Mouse (Mus musculus) CH12.LX (cell line): ENCODE results near the gene Vmn1r220. TPM values are rescaled to one million over a fixed set of nuclear protein-coding genes. Genes with fewer than 3 reads are reported as not detected.

Experiments used
- DNase-seq: peaks from one replicate; pipeline ENCODE4 v3.0.0-alpha.2; 2013; ENCODE audit errors: extremely low read depth
- H3K27ac ChIP-seq: 2 replicates; pipeline ENCODE4 v1.5.1; 2012; ENCODE audit warnings: low read depth, mild to moderate bottlenecking, control low read depth, moderate library complexity; ENCODE audit not compliant: insufficient read depth
- H3K27me3 ChIP-seq: replicated peaks from 2 replicates; pipeline ENCODE3; 2012; ENCODE audit warnings: inconsistent platforms
- H3K36me3 ChIP-seq, 2 experiments: replicated peaks in 1 of 2; 2 replicates each; pipeline versions ENCODE3 to v1.6.1; 2012; ENCODE audit warnings: inconsistent platforms in 1 of 2, low read length in 1 of 2, mild to moderate bottlenecking in 1 of 2, mixed read lengths in 1 of 2, moderate library complexity in 1 of 2; ENCODE audit not compliant: control insufficient read depth in 1 of 2, insufficient read depth in 1 of 2
- H3K4me1 ChIP-seq, 2 experiments: 2 replicates each; pipeline ENCODE4 v1.6.1; 2012; ENCODE audit warnings: inconsistent platforms in 1 of 2, moderate library complexity in 1 of 2; ENCODE audit not compliant: insufficient read depth in 2 of 2, control insufficient read depth in 1 of 2
- H3K4me2 ChIP-seq: 2 replicates; pipeline ENCODE4 v1.6.1; 2012; ENCODE audit warnings: low read depth, mild to moderate bottlenecking, control low read depth; ENCODE audit not compliant: poor library complexity, insufficient read depth, severe bottlenecking
- H3K4me3 ChIP-seq, 3 experiments: fragments of 150-350 bp in 1 of 3; sonication (generic) in 1 of 3; replicated peaks in 1 of 3; 2 replicates each; pipeline versions ENCODE3 to v1.5.1; 2011 to 2012; ENCODE audit warnings: low read depth in 2 of 3, low read length in 2 of 3, mild to moderate bottlenecking in 2 of 3, moderate library complexity in 2 of 3, control low read depth in 1 of 3, improper control_type of control experiment in 1 of 3, inconsistent platforms in 1 of 3, mixed read lengths in 1 of 3; ENCODE audit not compliant: poor library complexity in 1 of 3
- H3K79me2 ChIP-seq: replicated peaks from 2 replicates; pipeline ENCODE4 v1.6.1; 2012; ENCODE audit warnings: mild to moderate bottlenecking, moderate library complexity; ENCODE audit not compliant: control insufficient read depth, poor library complexity, insufficient read depth, severe bottlenecking; ENCODE audit errors: extremely low read depth
- H3K9ac ChIP-seq: 2 replicates; pipeline ENCODE4 v1.6.1; 2012; ENCODE audit warnings: low read depth, mild to moderate bottlenecking, control low read depth, moderate library complexity; ENCODE audit not compliant: insufficient read depth
- H3K9me3 ChIP-seq: replicated peaks from 2 replicates; pipeline ENCODE3; 2012; ENCODE audit warnings: low read length, inconsistent platforms, mixed read lengths
- CHD2 ChIP-seq: IDR thresholded peaks from 2 replicates; pipeline ENCODE4 v1.6.1; 2011; ENCODE audit warnings: low read length, improper control_type of control experiment
- ETS1 ChIP-seq: conservative IDR thresholded peaks from 2 replicates; pipeline ENCODE4 v1.6.1; 2012; ENCODE audit warnings: low read depth, mild to moderate bottlenecking, inconsistent platforms, low read length, improper control_type of control experiment, moderate library complexity
- HCFC1 ChIP-seq: IDR thresholded peaks from 2 replicates; pipeline ENCODE4 v1.6.1; 2012; ENCODE audit warnings: low read depth, mild to moderate bottlenecking, inconsistent platforms, low read length, improper control_type of control experiment
- JUN ChIP-seq: IDR thresholded peaks from 2 replicates; pipeline ENCODE4 v1.6.1; 2011; ENCODE audit warnings: low read depth, mild to moderate bottlenecking, low read length, improper control_type of control experiment, moderate library complexity; ENCODE audit not compliant: insufficient read depth
- MAFK ChIP-seq: IDR thresholded peaks from 2 replicates; pipeline ENCODE4 v1.6.1; 2011; ENCODE audit warnings: low read length, improper control_type of control experiment; ENCODE audit not compliant: insufficient replicate concordance
- MAZ ChIP-seq: IDR thresholded peaks from 2 replicates; pipeline ENCODE4 v1.6.1; 2012; ENCODE audit warnings: low read depth, mild to moderate bottlenecking, inconsistent platforms, low read length, improper control_type of control experiment, moderate library complexity
- MEF2A ChIP-seq: IDR thresholded peaks from 2 replicates; pipeline ENCODE4 v1.6.1; 2014; ENCODE audit warnings: low read depth, mild to moderate bottlenecking, inconsistent platforms, low read length, improper control_type of control experiment, borderline replicate concordance
- MXI1 ChIP-seq: IDR thresholded peaks from 2 replicates; pipeline ENCODE4 v1.6.1; 2011; ENCODE audit warnings: mild to moderate bottlenecking, low read depth, low read length, improper control_type of control experiment
- MYC ChIP-seq: IDR thresholded peaks from 2 replicates; pipeline ENCODE4 v1.6.1; 2011; ENCODE audit warnings: low read depth, mild to moderate bottlenecking, improper control_type of control experiment, low read length
- NRF1 ChIP-seq: IDR thresholded peaks from 2 replicates; pipeline ENCODE4 v1.6.1; 2014; ENCODE audit warnings: low read depth, mild to moderate bottlenecking, inconsistent platforms, low read length, improper control_type of control experiment, moderate library complexity
- PAX5 ChIP-seq: IDR thresholded peaks from 2 replicates; pipeline ENCODE4 v1.6.1; 2012; ENCODE audit warnings: low read length, inconsistent platforms, mixed read lengths
- POLR2A ChIP-seq: IDR thresholded peaks from 2 replicates; pipeline ENCODE4 v1.6.1; 2011; ENCODE audit warnings: low read depth, mild to moderate bottlenecking, improper control_type of control experiment, low read length
- SIN3A ChIP-seq: IDR thresholded peaks from 2 replicates; pipeline ENCODE4 v1.6.1; 2012; ENCODE audit warnings: low read length, improper control_type of control experiment, inconsistent platforms
- SMC3 ChIP-seq: IDR thresholded peaks from 2 replicates; pipeline ENCODE4 v1.6.1; 2011; ENCODE audit warnings: low read depth, low read length, improper control_type of control experiment
- TBP ChIP-seq: conservative IDR thresholded peaks from 2 replicates; pipeline ENCODE4 v1.6.1; 2011; ENCODE audit warnings: low read depth, low read length, improper control_type of control experiment
- TCF12 ChIP-seq: IDR thresholded peaks from 2 replicates; pipeline ENCODE4 v1.6.1; 2014; ENCODE audit warnings: low read depth, mild to moderate bottlenecking, inconsistent platforms, low read length, improper control_type of control experiment
- UBTF ChIP-seq: IDR thresholded peaks from 2 replicates; pipeline ENCODE4 v1.6.1; 2012; ENCODE audit warnings: low read depth, mild to moderate bottlenecking, inconsistent platforms, low read length, improper control_type of control experiment, moderate library complexity
- USF1 ChIP-seq: IDR thresholded peaks from 2 replicates; pipeline ENCODE4 v1.6.1; 2014; ENCODE audit warnings: low read depth, mild to moderate bottlenecking, inconsistent platforms, low read length, improper control_type of control experiment
- ZKSCAN1 ChIP-seq: IDR thresholded peaks from 2 replicates; pipeline ENCODE4 v1.6.1; 2012; ENCODE audit warnings: low read depth, inconsistent platforms, low read length, improper control_type of control experiment, borderline replicate concordance
- ZMIZ1 ChIP-seq: IDR thresholded peaks from 2 replicates; pipeline ENCODE4 v1.6.1; 2012; ENCODE audit warnings: low read depth, mild to moderate bottlenecking, inconsistent platforms, low read length, improper control_type of control experiment
- ZNF384 ChIP-seq: IDR thresholded peaks from 2 replicates; pipeline ENCODE4 v1.6.1; 2012; ENCODE audit warnings: low read depth, low read length, improper control_type of control experiment, inconsistent platforms
- dilution Hi-C: fragments of 300-500 bp; cut with MboI; formaldehyde crosslinking; loops from 2 replicates; pipeline ENCODE4 v1.14.3; 2020; ENCODE audit warnings: low sequenced_read_pairs; ENCODE audit not compliant: extremely low pct_unique_long_range_greater_than_20kb, extremely low pct_ligation_motif_present
- in situ Hi-C: fragments of 300-500 bp; cut with MboI; formaldehyde crosslinking; loops from 3 replicates; pipeline ENCODE4 v1.14.3; 2019; ENCODE audit warnings: low sequenced_read_pairs, low pct_ligation_motif_present, low pct_unique_long_range_greater_than_20kb, mixed read lengths
- polyA plus RNA-seq: library from polyadenylated mRNA; unstranded; fragments of >175 nt; gene quantifications from 2 replicates; pipeline ENCODE4 v1.2.1, GENCODE M21; 2012; ENCODE audit warnings: low read depth; ENCODE audit not compliant: insufficient read length
- total RNA-seq, 2 experiments: library from RNA; depleted of rRNA; stranded (reverse); fragments of 300-350 nt in 1 of 2; fragments of >200 nt in 1 of 2; gene quantifications; 2 replicates each; pipeline ENCODE4 v1.2.3; 2012 to 2014

Gene Vmn1r220
- total and polyA plus RNA-seq, 3 experiments: not detected

DNA sequence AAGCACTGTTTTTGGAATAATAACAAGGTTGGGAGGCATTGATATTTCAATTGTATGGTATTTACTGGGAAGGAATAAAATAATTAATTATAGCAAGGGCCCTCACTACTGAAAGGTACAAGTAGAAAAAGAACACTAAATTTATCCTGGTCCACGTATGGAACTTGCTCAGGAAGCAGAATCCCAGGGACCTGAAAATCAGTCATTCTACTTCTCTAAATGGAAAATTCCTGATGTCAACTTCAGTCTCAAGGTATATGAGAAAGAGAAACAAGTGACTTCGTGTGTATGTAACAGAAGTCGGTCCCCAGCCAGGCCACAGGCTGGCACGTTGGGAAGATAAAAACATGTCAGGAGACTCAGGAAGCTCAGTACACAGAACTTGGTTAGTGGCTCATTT is 28.8 kb downstream of the Vmn1r220 start, which contains the start of gene Vmn1r219:
Vmn1r219 (plus strand) TSS at position 301 of the 400 bp plus-strand sequence.
- Histone ChIP-seq H3K79me2 (no peaks in the 10 kb centered on the region), H3K9me3 (no peaks in the 10 kb centered on the region), H3K4me3 (no peak within 1 kb of the TSS), H3K27me3 (no peaks in the 10 kb centered on the region), H3K36me3 (no peaks in the 10 kb centered on the region), H3K9ac (no peak within 1 kb of the TSS), H3K27ac (no peak within 1 kb of the TSS), H3K4me1 (no peaks in the 10 kb centered on the region), H3K4me2 (no peak within 1 kb of the TSS)
- no peak for DNase-seq
- no peak for TF ChIP-seq MEF2A
- TF ChIP-seq PAX5: no peak
- TF ChIP-seq HCFC1: no peak
- no peak for TF ChIP-seq MYC
- TF ChIP-seq POLR2A: no peak
- no peak for TF ChIP-seq ZMIZ1
- no peak for TF ChIP-seq SIN3A
- TF ChIP-seq ETS1: no peak
- no peak for TF ChIP-seq TBP
- no peak for TF ChIP-seq MAFK
- TF ChIP-seq MAZ: no peak
- no peak for TF ChIP-seq JUN
- TF ChIP-seq ZKSCAN1: no peak
- TF ChIP-seq CHD2: no peak
- in situ Hi-C loops: no loop called here
- dilution Hi-C loops: no loop called here

GRCm38 (mm10) chr13:23157848-23158247 is 29.9 kb downstream of the Vmn1r220 start:
- no peak for DNase-seq
- in situ Hi-C loops: no loop called here
- H3K9ac ChIP-seq: no peak overlapping the region
- H3K27me3 ChIP-seq: no peaks in the 10 kb centered on the region
- TF ChIP-seq SMC3 (no peak), UBTF (no peak), ZNF384 (no peak), MEF2A (no peak), HCFC1 (no peak), TCF12 (no peak), PAX5 (no peak), ZMIZ1 (no peak), USF1 (no peak), NRF1 (no peak), MXI1 (no peak)
- TF ChIP-seq, all 38 proteins: peak for 0
- H3K79me2 ChIP-seq: no peaks in the 10 kb centered on the region
- no peaks in the 10 kb centered on the region for H3K9me3 ChIP-seq
- no peak overlapping the region for H3K4me3 ChIP-seq
- H3K4me1 ChIP-seq: no peaks in the 10 kb centered on the region
- H3K36me3 ChIP-seq: no peaks in the 10 kb centered on the region
- H3K27ac ChIP-seq: no peak overlapping the region
- dilution Hi-C loops: no loop called here
- no peak overlapping the region for H3K4me2 ChIP-seq
